Mouse (Mus musculus): ENCODE data around the gene Map3k14. TPM values are rescaled to one million over a fixed set of nuclear protein-coding genes. Genes with fewer than 3 reads are reported as not detected.
"Not testable (repeated sequence)": the region's sequence is repeated elsewhere in the genome, so short reads cannot be mapped to it uniquely, and the experiment has no call there.

Map3k14 gene
- polyA plus RNA-seq, 1 experiment from 2014 or later: 4.3 TPM

DNA sequence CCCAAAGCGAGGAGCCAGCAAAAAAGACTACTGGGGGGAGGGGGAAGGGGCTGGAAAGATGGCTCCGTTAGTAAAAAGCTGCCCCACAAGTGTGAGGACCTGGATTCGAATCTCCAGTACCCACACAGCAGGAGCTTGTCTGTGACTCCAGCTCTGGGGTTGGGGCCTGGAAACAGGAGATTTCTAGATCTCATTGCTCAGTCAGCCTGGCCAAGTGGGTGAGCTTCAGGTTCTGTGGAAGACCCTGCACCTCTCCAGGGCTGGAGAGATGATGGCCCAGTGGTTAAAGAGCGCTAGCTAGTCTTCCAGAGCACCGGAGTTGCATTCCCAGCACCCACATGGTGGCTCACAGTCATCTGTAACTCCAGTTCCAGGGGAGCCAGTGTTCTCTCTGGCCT lies 25.6 kb upstream of the Map3k14 start:
- no peak for ATAC-seq (ENCODE audit: insufficient number of reproducible peaks, low FRiP score, low TSS enrichment, low read depth)
- Histone ChIP-seq H3K4me2 (no peak overlapping the region), H3K36me3 (no peaks in the 10 kb centered on the region), H3K9me3 (no peaks in the 10 kb centered on the region), H3K27ac (peak overlapping the region; percentile 77), H3K27me3 (no peaks in the 10 kb centered on the region), H3K9ac (no peak overlapping the region), H3K4me1 (peaks cover 36% of the 10 kb centered on the region), H3K4me3 (no peak overlapping the region)
- WGBS: 55% methylated on average over 5 of the region's 5 CpGs

DNA sequence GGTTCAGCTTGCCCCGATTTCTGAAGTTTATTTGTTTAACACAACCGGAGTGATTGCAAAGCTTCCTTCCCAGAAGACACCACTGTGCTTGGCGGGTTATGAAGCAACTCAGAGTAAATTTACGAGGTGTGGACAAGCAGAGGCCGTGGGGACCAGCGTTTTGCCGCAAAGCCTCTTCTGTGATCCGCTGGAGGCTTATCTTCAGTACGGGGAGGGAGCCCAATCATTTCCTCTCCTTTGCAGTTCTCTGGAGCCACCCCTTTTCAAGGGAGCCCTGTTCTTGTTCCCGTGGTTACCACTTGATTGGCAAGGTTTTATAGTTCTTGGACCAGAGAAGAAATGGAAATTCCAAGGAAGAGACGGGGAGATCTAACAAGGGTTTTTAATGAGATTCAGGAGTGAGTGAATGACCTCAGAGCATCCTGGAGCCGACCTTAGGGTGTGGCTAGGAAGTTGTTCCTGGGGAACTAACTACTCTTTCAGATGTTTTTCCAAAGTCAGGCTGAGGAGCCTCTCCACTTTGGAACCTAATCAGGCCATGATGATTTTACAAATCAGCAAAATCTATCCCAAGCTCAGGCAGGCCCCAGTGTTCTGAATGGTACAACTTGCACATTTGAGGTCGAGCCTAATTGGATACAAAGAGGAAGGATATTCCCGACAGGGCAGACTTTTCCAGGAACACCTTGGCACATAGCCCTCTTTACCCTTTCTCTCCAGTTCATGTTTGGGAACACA lies 25.0 kb upstream of the Map3k14 start:
- Histone ChIP-seq H3K4me3 (no peak overlapping the region), H3K9ac (no peak overlapping the region), H3K4me2 (peak overlapping the region; percentile 32), H3K4me1 (peaks cover 41% of the 10 kb centered on the region), H3K9me3 (no peaks in the 10 kb centered on the region), H3K27me3 (no peaks in the 10 kb centered on the region), H3K27ac (peak overlapping the region; percentile 77), H3K36me3 (no peaks in the 10 kb centered on the region)
- WGBS: 6% methylated on average over 14 of the region's 14 CpGs
- ATAC-seq (ENCODE audit: insufficient number of reproducible peaks, low FRiP score, low TSS enrichment, low read depth): peak; percentile 81

DNA sequence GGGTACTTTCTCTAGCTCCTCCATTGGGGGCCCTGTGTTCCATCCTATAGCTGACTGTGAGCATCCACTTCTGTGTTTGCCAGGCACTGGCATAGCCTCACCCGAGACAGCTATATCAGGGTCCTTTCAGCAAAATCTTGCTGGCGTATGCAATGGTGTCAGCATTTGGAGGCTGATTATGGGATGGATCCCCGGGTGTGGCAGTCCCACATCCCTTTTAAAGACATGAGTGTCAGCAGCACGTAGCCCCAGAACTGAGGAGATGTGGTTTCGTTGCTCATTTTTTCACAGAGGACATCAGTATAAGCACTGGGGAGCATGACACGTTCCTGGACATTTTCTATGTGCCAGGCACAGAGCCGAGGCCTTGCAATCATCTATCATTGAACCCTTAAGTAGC lies 23.6 kb upstream of the Map3k14 start:
- not testable (repeated sequence) for H3K36me3 ChIP-seq; H3K4me3 ChIP-seq; H3K9ac ChIP-seq; H3K27ac ChIP-seq; H3K9me3 ChIP-seq; H3K4me2 ChIP-seq; ATAC-seq (ENCODE audit: insufficient number of reproducible peaks, low FRiP score, low TSS enrichment, low read depth); H3K27me3 ChIP-seq
- WGBS: 91% methylated on average over 7 of the region's 7 CpGs
- peaks cover 49% of the 10 kb centered on the region for H3K4me1 ChIP-seq

DNA sequence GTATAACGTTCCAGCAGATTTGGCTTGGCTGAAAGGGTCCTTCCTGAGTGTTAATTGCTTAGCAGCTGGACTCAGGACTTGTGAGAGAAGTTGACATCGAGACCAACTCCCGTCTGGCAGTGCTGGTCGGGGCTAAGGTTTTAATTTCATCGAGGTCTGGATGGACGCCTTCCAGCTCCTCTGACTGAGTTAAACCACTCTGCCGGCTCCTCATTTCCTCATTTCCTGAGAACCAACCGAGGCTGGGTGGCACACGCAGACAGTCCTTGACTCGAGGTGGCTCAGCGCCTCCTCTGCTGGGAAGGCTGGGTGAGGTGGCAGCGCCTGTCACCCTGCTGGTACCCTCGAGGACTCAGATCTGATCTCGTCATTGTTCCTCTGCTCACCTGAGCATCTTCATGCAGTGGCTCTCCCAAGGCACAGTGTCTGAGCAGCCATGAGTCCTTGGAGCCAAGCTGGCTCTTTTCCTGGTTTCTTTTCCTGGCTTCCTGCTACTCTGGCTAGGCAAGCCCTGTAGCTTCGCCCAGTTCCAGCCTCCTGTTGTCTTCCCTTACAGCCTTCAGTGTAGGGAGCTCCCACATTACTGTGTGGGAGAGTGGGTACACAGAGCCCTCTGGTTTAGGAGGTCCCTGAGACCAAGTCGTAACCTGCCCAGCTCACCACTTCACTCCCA lies 21.2 kb upstream of the Map3k14 start:
- Histone ChIP-seq H3K9ac (no peak overlapping the region), H3K4me2 (peak overlapping the region; percentile 14; the same call in 1 of the 2 replicates), H3K36me3 (no peaks in the 10 kb centered on the region), H3K27me3 (no peaks in the 10 kb centered on the region), H3K4me1 (peaks cover 50% of the 10 kb centered on the region), H3K27ac (peak overlapping the region; percentile 80), H3K4me3 (no peak overlapping the region), H3K9me3 (no peaks in the 10 kb centered on the region)
- WGBS: 44% methylated on average over 16 of the region's 16 CpGs
- no peak for ATAC-seq (ENCODE audit: insufficient number of reproducible peaks, low FRiP score, low TSS enrichment, low read depth)

DNA sequence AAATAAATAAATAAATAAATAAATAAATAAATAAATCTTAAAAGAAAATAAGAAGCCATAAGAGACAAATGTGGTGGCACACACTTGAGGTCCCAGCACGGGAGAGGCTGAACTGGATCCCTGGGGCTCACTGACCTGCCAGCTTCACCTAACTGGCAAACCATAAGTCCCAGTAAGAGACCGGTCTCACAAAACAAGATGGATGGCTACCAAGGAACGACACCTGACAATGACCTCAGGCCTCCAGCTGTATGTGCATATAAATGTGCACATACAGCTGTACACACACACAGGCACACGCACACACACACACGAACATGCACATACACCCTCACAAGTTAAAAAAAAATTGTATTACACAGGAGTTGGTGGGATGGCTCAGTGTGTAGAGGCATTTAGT lies 19.6 kb upstream of the Map3k14 start:
- H3K4me2 ChIP-seq: no peak overlapping the region
- no peak overlapping the region for H3K27ac ChIP-seq
- H3K4me1 ChIP-seq: peaks cover 37% of the 10 kb centered on the region
- H3K4me3 ChIP-seq: no peak overlapping the region
- H3K27me3 ChIP-seq: no peaks in the 10 kb centered on the region; the same call in 1 of the 2 replicates
- no peak for ATAC-seq (ENCODE audit: insufficient number of reproducible peaks, low FRiP score, low TSS enrichment, low read depth)
- no peaks in the 10 kb centered on the region for H3K36me3 ChIP-seq
- no peak overlapping the region for H3K9ac ChIP-seq
- H3K9me3 ChIP-seq: no peaks in the 10 kb centered on the region
- WGBS: 96% methylated on average over 5 of the region's 5 CpGs

DNA sequence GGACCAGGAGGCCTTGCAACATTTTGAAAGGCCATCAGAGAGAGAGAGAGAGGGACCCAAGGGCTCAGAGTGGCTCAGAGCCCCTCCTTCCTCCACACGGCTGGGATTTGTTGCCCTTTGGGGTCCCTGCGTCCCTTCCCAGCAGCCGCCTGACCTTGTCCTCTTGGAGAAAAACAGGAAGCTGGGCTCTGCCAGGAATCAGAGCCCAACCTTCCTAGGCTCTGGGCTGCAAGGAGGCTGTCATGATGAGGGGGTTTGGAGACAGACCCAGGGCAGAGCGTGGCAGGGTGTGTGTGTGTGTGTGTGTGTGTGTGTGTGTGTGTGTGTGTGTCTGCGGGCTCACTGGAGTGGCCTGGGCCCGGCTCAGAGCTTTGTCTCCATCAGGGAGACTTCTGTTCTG lies 18.7 kb upstream of the Map3k14 start:
- no peak overlapping the region for H3K4me3 ChIP-seq
- no peak for ATAC-seq (ENCODE audit: insufficient number of reproducible peaks, low FRiP score, low TSS enrichment, low read depth)

DNA sequence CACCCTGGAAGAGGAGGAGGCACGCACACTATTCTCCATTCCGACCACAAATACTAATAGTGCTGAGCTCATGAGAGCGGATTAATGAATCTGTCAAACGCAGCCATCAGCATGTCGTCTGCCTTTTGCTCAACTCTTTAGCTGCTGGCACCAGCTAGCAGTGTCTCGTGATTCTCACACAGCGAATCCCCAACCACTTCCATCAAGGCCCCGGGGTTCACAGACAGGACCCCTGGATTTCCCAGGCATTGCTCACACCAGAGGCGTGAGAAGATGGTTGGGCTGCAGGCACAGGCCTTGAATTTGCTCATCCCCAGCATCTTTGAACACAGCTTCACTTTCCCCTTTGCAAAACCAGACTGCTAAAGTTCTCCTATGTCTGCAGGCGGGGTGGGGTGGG lies 18.0 kb upstream of the Map3k14 start:
- Histone ChIP-seq H3K36me3 (no peaks in the 10 kb centered on the region), H3K27ac (no peak overlapping the region), H3K4me1 (peaks cover 30% of the 10 kb centered on the region), H3K4me2 (no peak overlapping the region), H3K4me3 (no peak overlapping the region), H3K9ac (no peak overlapping the region), H3K27me3 (no peaks in the 10 kb centered on the region; the same call in 1 of the 2 replicates), H3K9me3 (no peaks in the 10 kb centered on the region)
- 81% methylated on average over 10 of the region's 10 CpGs for WGBS
- no peak for ATAC-seq (ENCODE audit: insufficient number of reproducible peaks, low FRiP score, low TSS enrichment, low read depth)

More for the DNA sequence above, 18.7 kb upstream of the Map3k14 start:
- Histone ChIP-seq H3K4me1 (peaks cover 30% of the 10 kb centered on the region), H3K27ac (0 out of 2 replicates have a peak overlapping the region, but pooled peaks have one; percentile 50), H3K4me2 (no peak overlapping the region), H3K36me3 (no peaks in the 10 kb centered on the region), H3K9me3 (no peaks in the 10 kb centered on the region), H3K27me3 (no peaks in the 10 kb centered on the region; the same call in 1 of the 2 replicates), H3K9ac (no peak overlapping the region)
- 43% methylated on average over 6 of the region's 6 CpGs for WGBS

DNA sequence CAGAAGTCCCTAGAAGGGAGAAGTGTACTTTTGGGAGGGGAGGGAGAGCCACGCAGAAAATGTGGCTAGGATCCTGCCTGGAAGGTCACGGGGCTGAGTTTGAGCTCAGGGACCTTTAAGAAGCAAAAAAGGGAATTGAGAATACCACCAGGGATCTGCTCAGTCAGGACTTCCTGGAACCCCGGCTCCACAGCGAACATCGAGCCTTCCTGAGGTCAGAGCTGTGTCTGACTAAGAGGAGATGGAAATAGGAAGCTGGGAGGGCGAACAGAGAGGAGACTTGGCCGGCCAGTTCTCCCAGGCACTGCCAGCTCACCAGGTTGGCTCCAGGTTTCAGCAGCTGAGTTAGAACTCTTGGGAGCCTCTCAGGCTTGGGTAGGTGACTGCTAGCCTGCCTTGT lies 14.5 kb upstream of the Map3k14 start:
- ATAC-seq (ENCODE audit: insufficient number of reproducible peaks, low FRiP score, low TSS enrichment, low read depth): no peak
- no peak overlapping the region for H3K4me3 ChIP-seq
- no peaks in the 10 kb centered on the region for H3K9me3 ChIP-seq
- H3K4me1 ChIP-seq: peaks cover 8% of the 10 kb centered on the region
- no peak overlapping the region for H3K27ac ChIP-seq
- H3K27me3 ChIP-seq: no peaks in the 10 kb centered on the region; the same call in 1 of the 2 replicates
- no peaks in the 10 kb centered on the region for H3K36me3 ChIP-seq
- 77% methylated on average over 7 of the region's 7 CpGs for WGBS
- H3K4me2 ChIP-seq: no peak overlapping the region
- H3K9ac ChIP-seq: no peak overlapping the region

DNA sequence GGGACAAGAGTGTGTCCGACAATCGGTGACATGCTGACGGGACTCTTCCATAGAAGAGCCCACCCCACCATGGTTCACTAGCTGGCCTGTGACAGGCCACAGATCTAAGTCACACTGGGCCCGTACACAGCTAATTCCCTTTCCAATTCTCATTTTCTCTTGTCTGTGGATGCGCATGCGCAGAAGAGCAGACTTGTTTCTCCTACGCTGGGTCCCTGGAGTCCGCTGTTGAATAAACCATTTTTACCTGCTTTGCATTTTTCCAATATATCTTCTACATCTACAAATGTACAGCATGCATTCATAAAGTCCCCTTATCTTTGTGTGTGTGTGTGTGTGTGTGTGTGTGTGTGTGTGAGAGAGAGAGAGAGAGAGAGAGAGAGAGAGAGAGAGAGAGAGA lies 9.2 kb upstream of the Map3k14 start:
- Histone ChIP-seq H3K27ac (no peak overlapping the region), H3K4me3 (no peak overlapping the region), H3K36me3 (no peaks in the 10 kb centered on the region), H3K4me1 (no peaks in the 10 kb centered on the region), H3K27me3 (no peaks in the 10 kb centered on the region), H3K4me2 (no peak overlapping the region), H3K9me3 (no peaks in the 10 kb centered on the region), H3K9ac (no peak overlapping the region)
- ATAC-seq (ENCODE audit: insufficient number of reproducible peaks, low FRiP score, low TSS enrichment, low read depth): no peak
- WGBS: 92% methylated on average over 8 of the region's 8 CpGs

DNA sequence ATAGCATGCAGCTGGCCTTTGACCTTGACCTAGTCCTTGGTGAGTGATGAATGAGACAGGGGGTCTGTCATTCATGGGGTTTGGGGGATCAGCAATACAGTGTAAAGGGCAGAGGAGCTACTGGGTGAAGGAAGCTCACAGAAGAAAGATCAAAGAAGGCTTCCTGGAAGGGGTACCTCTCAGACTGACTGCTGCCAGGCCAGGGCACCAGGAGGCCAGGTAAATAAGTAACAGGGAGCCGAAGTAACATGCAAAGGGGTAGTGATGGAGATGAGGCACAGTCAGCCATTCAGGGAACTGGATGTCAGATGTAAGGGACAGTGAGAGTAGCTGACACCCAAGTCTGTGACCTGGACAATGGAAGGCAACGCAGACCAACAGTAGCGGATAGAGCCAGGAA lies 5.6 kb upstream of the Map3k14 start:
- Histone ChIP-seq H3K4me2 (no peak overlapping the region), H3K27ac (no peak overlapping the region), H3K9ac (no peak overlapping the region), H3K36me3 (no peaks in the 10 kb centered on the region), H3K9me3 (no peaks in the 10 kb centered on the region), H3K27me3 (no peaks in the 10 kb centered on the region), H3K4me1 (peaks cover 14% of the 10 kb centered on the region), H3K4me3 (no peak overlapping the region)
- WGBS: 90% methylated on average over 3 of the region's 3 CpGs
- no peak for ATAC-seq (ENCODE audit: insufficient number of reproducible peaks, low FRiP score, low TSS enrichment, low read depth)

DNA sequence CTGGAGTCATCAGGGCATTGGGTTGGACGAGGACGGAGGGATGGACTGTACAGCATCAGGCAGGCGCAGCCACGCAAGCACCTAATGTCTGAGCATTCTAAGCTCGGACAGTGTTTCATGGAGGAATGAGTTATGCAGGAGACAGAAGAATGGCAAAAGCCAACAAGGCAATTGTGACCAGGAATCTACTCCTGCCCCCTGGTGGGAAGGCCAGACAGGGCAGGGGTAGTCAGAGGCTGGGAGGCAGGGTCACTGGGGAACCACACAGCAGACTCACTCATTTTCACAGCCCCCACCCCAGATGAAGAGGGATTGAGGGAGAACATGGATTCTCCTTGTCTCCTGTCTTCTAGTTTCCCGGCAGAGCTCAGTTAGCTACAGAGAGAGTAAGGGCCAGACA lies 4.7 kb upstream of the Map3k14 start:
- H3K27ac ChIP-seq: no peak overlapping the region
- H3K9ac ChIP-seq: no peak overlapping the region
- H3K9me3 ChIP-seq: no peaks in the 10 kb centered on the region
- H3K36me3 ChIP-seq: no peaks in the 10 kb centered on the region
- H3K4me3 ChIP-seq: no peak overlapping the region
- no peak overlapping the region for H3K4me2 ChIP-seq
- peaks cover 17% of the 10 kb centered on the region for H3K4me1 ChIP-seq
- WGBS: 76% methylated on average over 6 of the region's 6 CpGs
- no peak for ATAC-seq (ENCODE audit: insufficient number of reproducible peaks, low FRiP score, low TSS enrichment, low read depth)
- H3K27me3 ChIP-seq: no peaks in the 10 kb centered on the region

DNA sequence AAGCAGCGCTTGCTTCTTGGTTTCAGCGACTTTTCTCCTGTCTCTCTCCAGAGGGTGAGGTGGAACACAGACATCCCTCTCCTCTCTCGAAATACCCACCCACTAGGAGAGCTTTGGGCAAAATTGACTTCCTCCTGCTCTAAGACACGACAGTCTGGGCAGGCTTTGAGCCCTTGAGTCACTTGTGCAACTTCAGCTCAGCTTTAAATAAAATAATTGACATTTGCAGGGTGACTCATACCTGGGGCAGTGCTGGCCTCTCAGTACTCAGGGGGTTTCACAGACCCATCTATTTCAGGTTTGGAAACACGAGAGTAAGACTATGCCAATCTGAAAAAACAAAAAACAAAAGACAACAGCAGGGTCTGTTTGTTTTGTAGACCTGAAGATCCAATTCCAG lies 2.2 kb upstream of the Map3k14 start:
- H3K27ac ChIP-seq: no peak overlapping the region
- WGBS: 61% methylated on average over 5 of the region's 5 CpGs
- ATAC-seq (ENCODE audit: insufficient number of reproducible peaks, low FRiP score, low TSS enrichment, low read depth): no peak

More for the DNA sequence above, 2.2 kb upstream of the Map3k14 start:
- no peaks in the 10 kb centered on the region for H3K9me3 ChIP-seq
- no peak overlapping the region for H3K4me2 ChIP-seq
- H3K4me1 ChIP-seq: peaks cover 40% of the 10 kb centered on the region
- H3K27me3 ChIP-seq: no peaks in the 10 kb centered on the region
- H3K9ac ChIP-seq: no peak overlapping the region
- H3K36me3 ChIP-seq: no peaks in the 10 kb centered on the region
- no peak overlapping the region for H3K4me3 ChIP-seq

All from limb, embryonic 15.5 days (tissue).